Mouse (Mus musculus) spleen, adult 2 months (tissue): ENCODE data around the gene Vwa5a. TPM values are rescaled to one million over a fixed set of nuclear protein-coding genes. Genes with fewer than 3 reads are reported as not detected.

ENCODE experiments used
- DNase-seq, 2 experiments: peaks; one replicate each; pipeline versions ENCODE4 v3.0.0 to v3.0.0-alpha.2; 2012 to 2021; ENCODE audit warnings: low spot score in 2 of 2, low read depth in 1 of 2
- H3K27ac ChIP-seq: fragments of 200-500 bp; 2 replicates; pipeline ENCODE4 v1.5.1; 2012; ENCODE audit warnings: low read length, inconsistent platforms; ENCODE audit not compliant: insufficient read depth
- H3K27me3 ChIP-seq: fragments of 200-500 bp; 2 replicates; pipeline ENCODE4 v1.6.1; 2012; ENCODE audit warnings: mild to moderate bottlenecking, moderate library complexity, low read length, inconsistent platforms; ENCODE audit not compliant: control insufficient read depth, insufficient read depth
- H3K36me3 ChIP-seq: fragments of 200-500 bp; 2 replicates; pipeline ENCODE4 v1.6.1; 2012; ENCODE audit warnings: mild to moderate bottlenecking, low read length, inconsistent platforms; ENCODE audit not compliant: control insufficient read depth, insufficient read depth
- H3K4me1 ChIP-seq: fragments of 200-500 bp; 2 replicates; pipeline ENCODE4 v1.6.1; 2011; ENCODE audit warnings: inconsistent platforms; ENCODE audit not compliant: control insufficient read depth, insufficient read depth, insufficient read length
- H3K4me3 ChIP-seq: fragments of 200-500 bp; 2 replicates; pipeline ENCODE4 v1.5.1; 2011; ENCODE audit warnings: mild to moderate bottlenecking, inconsistent platforms; ENCODE audit not compliant: insufficient read depth, insufficient read length; ENCODE audit errors: extremely low read depth
- CTCF ChIP-seq: fragments of 200-500 bp; IDR thresholded peaks from 2 replicates; pipeline ENCODE4 v1.5.1; 2011; ENCODE audit warnings: mild to moderate bottlenecking, inconsistent platforms; ENCODE audit not compliant: insufficient read depth, insufficient read length, insufficient replicate concordance; ENCODE audit errors: extremely low read depth
- POLR2A ChIP-seq: fragments of 200-500 bp; IDR thresholded peaks from 2 replicates; pipeline ENCODE4 v1.6.1; 2011; ENCODE audit warnings: low read depth, low read length, inconsistent platforms
- WGBS: fragments of 180-500 bp; shearing (Covaris S2); methylation state at CpG from one replicate; pipeline ENCODE4 v1.1.7; 2018; 5-methylcytosine and 5-hydroxymethylcytosine counted together
- polyA plus RNA-seq: library from polyadenylated mRNA; depleted of rRNA; stranded (reverse); fragments of >200 nt; gene quantifications from 2 replicates; pipeline ENCODE4 v1.2.3, GENCODE M21; 2012; rRNA removed

Vwa5a gene
- polyA plus RNA-seq, 1 experiment, result 5.5 TPM

GRCm38 (mm10) chr9:38744619-38745315 is 26.7 kb downstream of the Vwa5a start:
- DNase-seq, result no peak
- no peaks in the 10 kb centered on the region for H3K4me1 ChIP-seq
- 0 out of 2 replicates have a peak, but pooled peaks cover 1% of the 10 kb centered on the region for H3K36me3 ChIP-seq
- no peak overlapping the region for H3K27ac ChIP-seq
- no peaks in the 10 kb centered on the region for H3K27me3 ChIP-seq
- WGBS, result 86% methylated on average over 4 of the region's 4 CpGs
- TF ChIP-seq CTCF (no peak), POLR2A (no peak)
- H3K4me3 ChIP-seq, result no peak overlapping the region

- no peaks in the 10 kb centered on the region for H3K27me3 ChIP-seq
- WGBS, result 89% methylated on average over 1 of the region's 1 CpGs
- no peaks in the 10 kb centered on the region for H3K4me1 ChIP-seq
- TF ChIP-seq POLR2A (no peak), CTCF (no peak)
- no peaks in the 10 kb centered on the region for H3K36me3 ChIP-seq
- DNase-seq, result no peak
- no peak within 1 kb of the TSS for H3K27ac ChIP-seq
- no peak within 1 kb of the TSS for H3K4me3 ChIP-seq
These were observed 33.9 kb downstream of the Vwa5a start, which contains the start of gene Olfr920 for GRCm38 (mm10) chr9:38751999-38752398. Gene Olfr920, plus strand, starts transcription at chr9:38752299.

GRCm38 (mm10) chr9:38772768-38773167 is 54.7 kb downstream of the Vwa5a start, which contains the start of gene Olfr921:
Gene Olfr921, plus strand, starts transcription at chr9:38773068.
- Histone ChIP-seq H3K27me3 (no peaks in the 10 kb centered on the region), H3K4me3 (no peak within 1 kb of the TSS), H3K27ac (no peak within 1 kb of the TSS), H3K36me3 (no peaks in the 10 kb centered on the region), H3K4me1 (no peaks in the 10 kb centered on the region)
- no peak for DNase-seq
- no peak for TF ChIP-seq POLR2A
- TF ChIP-seq CTCF, result no peak

- Histone ChIP-seq H3K27me3 (no peaks in the 10 kb centered on the region), H3K4me1 (no peaks in the 10 kb centered on the region), H3K36me3 (no peaks in the 10 kb centered on the region), H3K4me3 (no peak overlapping the region), H3K27ac (no peak overlapping the region)
- TF ChIP-seq CTCF (no peak), POLR2A (no peak)
- 59% methylated on average over 2 of the region's 2 CpGs for WGBS
- DNase-seq, result no peak
These were observed 74.6 kb downstream of the Vwa5a start for GRCm38 (mm10) chr9:38792689-38793088.

Other genes with a start within 250 kb of the Vwa5a start
- gene Olfr905, start 247.2 kb upstream of the Vwa5a start, polyA plus RNA-seq, result not detected in 2 replicates
- gene Olfr906, start 231.2 kb upstream of the Vwa5a start, polyA plus RNA-seq, result not detected in 2 replicates
- gene Olfr907, start 222.5 kb upstream of the Vwa5a start, polyA plus RNA-seq, result not detected in 2 replicates
- gene Olfr911-ps1, start 196.7 kb upstream of the Vwa5a start, polyA plus RNA-seq, result not detected in 2 replicates
- gene Olfr910, start 180.4 kb upstream of the Vwa5a start, polyA plus RNA-seq, result not detected in 2 replicates
- gene Olfr912, start 138.1 kb upstream of the Vwa5a start, polyA plus RNA-seq, result not detected in 2 replicates
- not detected in 2 replicates for gene Olfr913, start 125.5 kb upstream of the Vwa5a start, polyA plus RNA-seq
- not detected in 2 replicates for gene Olfr914, start 113.2 kb upstream of the Vwa5a start, polyA plus RNA-seq
- not detected in 2 replicates for gene Olfr916, start 58.4 kb upstream of the Vwa5a start, polyA plus RNA-seq
- not detected in 2 replicates for gene Olfr917, start 52.4 kb upstream of the Vwa5a start, polyA plus RNA-seq
- gene Olfr918, start 43.7 kb upstream of the Vwa5a start, polyA plus RNA-seq, result not detected in 2 replicates
- not detected in 2 replicates for gene Olfr919, start 14.6 kb upstream of the Vwa5a start, polyA plus RNA-seq
- 0.05 and 0.06 TPM in 2 replicates for gene Olfr920, start 34.0 kb downstream of the Vwa5a start, polyA plus RNA-seq
- not detected in 2 replicates for gene Olfr921, start 54.8 kb downstream of the Vwa5a start, polyA plus RNA-seq
- gene Olfr922, start 96.3 kb downstream of the Vwa5a start, polyA plus RNA-seq, result not detected in 2 replicates
- gene Olfr923, start 108.3 kb downstream of the Vwa5a start, polyA plus RNA-seq, result not detected in 2 replicates
- gene Olfr924, start 126.2 kb downstream of the Vwa5a start, polyA plus RNA-seq, result not detected in 2 replicates
- not detected in 2 replicates for gene Olfr26, start 136.8 kb downstream of the Vwa5a start, polyA plus RNA-seq
- not detected in 2 replicates for gene Olfr926, start 158.9 kb downstream of the Vwa5a start, polyA plus RNA-seq
- gene Olfr930, start 211.5 kb downstream of the Vwa5a start, polyA plus RNA-seq, result not detected in 2 replicates